14 mouse cellular contexts compared by ENCODE assay signal in genomic region chr2:18943366-18943765, GRCm38 (mm10). TPM values are rescaled to one million over a fixed set of nuclear protein-coding genes. Genes with fewer than 3 reads are reported as not detected.
DNase-seq lines count a peak whose midpoint lies in the region; ATAC-seq lines count a peak whose summit lies in the region.
"Had no signal": no experiment of that assay in that cellular context is flagged by ENCODE, and none has a peak within 500 bp of the region (broad histone marks: within the 10 kb centered on the region; RNA-seq: fewer than 3 reads in every experiment).

No protein-coding gene starts in this region.

- H3K9ac ChIP-seq in heart, embryonic 16.5 days (ENCODE audit: low read length): no peak overlapping the region
- no peak overlapping the region for H3K9ac ChIP-seq in lung, embryonic 16.5 days (ENCODE audit: low read length)
- no peak overlapping the region for H3K9ac ChIP-seq in liver, embryonic 15.5 days
- H3K9ac ChIP-seq: embryonic facial prominence, embryonic 13.5 days had no signal

- no peaks in the 10 kb centered on the region for H3K27me3 ChIP-seq in heart, embryonic 16.5 days (ENCODE audit: control insufficient read depth, insufficient read depth, low read length)
- H3K27me3 ChIP-seq in lung, embryonic 16.5 days (ENCODE audit: control insufficient read depth, insufficient read depth, low read depth, low read length): no peaks in the 10 kb centered on the region
- 0 out of 2 replicates have a peak, but pooled peaks cover 3% of the 10 kb centered on the region for H3K27me3 ChIP-seq in limb, embryonic 10.5 days (ENCODE audit: low read depth, poor library complexity, severe bottlenecking)
- H3K27me3 ChIP-seq in liver, embryonic 15.5 days: no peaks in the 10 kb centered on the region
- H3K27me3 ChIP-seq: embryonic facial prominence, embryonic 13.5 days had no signal

- peaks cover 48% of the 10 kb centered on the region for H3K4me1 ChIP-seq in heart, embryonic 16.5 days (ENCODE audit: control insufficient read depth, insufficient read depth, low read length)
- H3K4me1 ChIP-seq in lung, embryonic 16.5 days (replicated peaks; ENCODE audit: control insufficient read depth, insufficient read depth, low read length): peaks cover 24% of the 10 kb centered on the region
- H3K4me1 ChIP-seq in limb, embryonic 10.5 days: peaks cover 63% of the 10 kb centered on the region
- peaks cover 78% of the 10 kb centered on the region for H3K4me1 ChIP-seq in liver, embryonic 15.5 days (replicated peaks)

- H3K4me2 ChIP-seq in heart, embryonic 16.5 days (ENCODE audit: low read depth, low read length): no peak overlapping the region
- H3K4me2 ChIP-seq in lung, embryonic 16.5 days (ENCODE audit: low read depth, low read length): no peak overlapping the region
- H3K4me2 ChIP-seq in liver, embryonic 15.5 days: no peak overlapping the region
- H3K4me2 ChIP-seq: embryonic facial prominence, embryonic 13.5 days had no signal

- no peak for ATAC-seq in heart, embryonic 16.5 days (replicated peaks; ENCODE audit: extremely low read depth, insufficient read depth, low FRiP score)
- no peak for ATAC-seq in lung, embryonic 16.5 days (ENCODE audit: low read depth)
- no peak for ATAC-seq in liver, embryonic 15.5 days (ENCODE audit: insufficient read depth)
- ATAC-seq: forebrain, embryonic 14.5 days had no signal

- H3K4me3 ChIP-seq in heart, embryonic 16.5 days (ENCODE audit: low read length): no peak overlapping the region
- no peak overlapping the region for H3K4me3 ChIP-seq in lung, embryonic 16.5 days (ENCODE audit: low read length)
- no peak overlapping the region for H3K4me3 ChIP-seq in limb, embryonic 10.5 days
- H3K4me3 ChIP-seq in liver, embryonic 15.5 days (replicated peaks): no peak overlapping the region
- H3K4me3 ChIP-seq: embryonic facial prominence, embryonic 13.5 days; left cerebral cortex, adult 2 months; midbrain, embryonic 10.5 days had no signal

- H3K36me3 ChIP-seq in heart, embryonic 16.5 days (ENCODE audit: control insufficient read depth, insufficient read depth): no peaks in the 10 kb centered on the region
- no peaks in the 10 kb centered on the region for H3K36me3 ChIP-seq in lung, embryonic 16.5 days (ENCODE audit: control insufficient read depth, insufficient read depth, low read length)
- H3K36me3 ChIP-seq in limb, embryonic 10.5 days: no peaks in the 10 kb centered on the region
- H3K36me3 ChIP-seq in liver, embryonic 15.5 days (replicated peaks): no peaks in the 10 kb centered on the region; the same call in 1 of the 2 replicates
- H3K36me3 ChIP-seq: embryonic facial prominence, embryonic 13.5 days; midbrain, embryonic 10.5 days had no signal

- H3K27ac ChIP-seq in heart, embryonic 16.5 days (ENCODE audit: low read length): peak overlapping the region; percentile 11
- H3K27ac ChIP-seq in lung, embryonic 16.5 days (ENCODE audit: low read length): peak overlapping the region; percentile 79
- H3K27ac ChIP-seq in limb, embryonic 10.5 days: no peak overlapping the region
- peak overlapping the region; percentile 39; the same call in 1 of the 2 replicates for H3K27ac ChIP-seq in liver, embryonic 15.5 days (replicated peaks)
- H3K27ac ChIP-seq: embryonic facial prominence, embryonic 13.5 days; left cerebral cortex, adult 2 months; midbrain, embryonic 10.5 days had no signal

- WGBS in heart, embryonic 16.5 days: 48% methylated on average over 4 of the region's 4 CpGs
- 53% methylated on average over 4 of the region's 4 CpGs for WGBS in lung, embryonic 16.5 days
- WGBS in limb, embryonic 10.5 days: 76% methylated on average over 4 of the region's 4 CpGs
- 37% methylated on average over 4 of the region's 4 CpGs for whole genome bisulfite sequencing in liver, embryonic 15.5 days (ENCODE audit: insufficient replicate concordance)

- no peak for DNase-seq in heart, postnatal 4 days
- no peak for DNase-seq in lung, postnatal 4 days
- peak; percentile 20 for DNase-seq in limb, embryonic 10.5 days (ENCODE audit: low spot score)
- no peak for DNase-seq in ovary, postnatal 10 days (ENCODE audit: low spot score)
- DNase-seq: cerebellum, adult 11-12 months; right cerebral cortex, adult 18-20 months; thymus, adult 18-20 months had no signal

- no peaks in the 10 kb centered on the region for H3K9me3 ChIP-seq in heart, embryonic 16.5 days (replicated peaks; ENCODE audit: control insufficient read depth, low read length)
- H3K9me3 ChIP-seq in lung, embryonic 16.5 days (ENCODE audit: control insufficient read depth, low read length): no peaks in the 10 kb centered on the region
- no peaks in the 10 kb centered on the region for H3K9me3 ChIP-seq in limb, embryonic 10.5 days (replicated peaks)
- H3K9me3 ChIP-seq in liver, embryonic 15.5 days (replicated peaks): no peaks in the 10 kb centered on the region
- H3K9me3 ChIP-seq: embryonic facial prominence, embryonic 13.5 days; midbrain, embryonic 10.5 days had no signal

RNA-seq across cellular contexts. Expression of gene Pip4k2a, which starts 54.6 kb away (rescaled TPM):
- polyA plus RNA-seq in heart, embryonic 16.5 days (2015; fragmentation: Nextera tagmentation; extraction: Ambion mirVana): 7.7 and 10.0 TPM in 2 replicates
- total RNA-seq in heart, postnatal 4 days (2021): 1 to 10 TPM; 7.9 to 8.1 TPM
- polyA plus RNA-seq in lung, embryonic 16.5 days (2015; fragmentation: Nextera tagmentation; extraction: Ambion mirVana): 6.7 and 7.4 TPM in 2 replicates
- 5.6 and 6.7 TPM in 2 replicates for polyA plus RNA-seq in limb, embryonic 10.5 days (2016; fragmentation: Nextera tagmentation; extraction: Ambion mirVana)
- polyA plus RNA-seq in liver, embryonic 15.5 days (2015; fragmentation: Nextera tagmentation; extraction: Ambion mirVana): 16.9 and 17.8 TPM in 2 replicates

RNA-seq across cellular contexts. Expression of gene 4930426L09Rik, which starts 54.8 kb away (rescaled TPM):
- polyA plus RNA-seq in heart, embryonic 16.5 days (2015; fragmentation: Nextera tagmentation; extraction: Ambion mirVana): 0.09 and 0.30 TPM in 2 replicates
- total RNA-seq in heart, postnatal 4 days (2021): under 1 TPM; 0.36 to 0.48 TPM
- 0.24 TPM in 1 of 2 replicates, not detected in the other for polyA plus RNA-seq in lung, embryonic 16.5 days (2015; fragmentation: Nextera tagmentation; extraction: Ambion mirVana)
- 0.20 and 0.25 TPM in 2 replicates for polyA plus RNA-seq in limb, embryonic 10.5 days (2016; fragmentation: Nextera tagmentation; extraction: Ambion mirVana)
- polyA plus RNA-seq in liver, embryonic 15.5 days (2015; fragmentation: Nextera tagmentation; extraction: Ambion mirVana): 0.15 and 0.17 TPM in 2 replicates
